Mouse (Mus musculus): ENCODE measurements at regions not wholly inside any gene's neighbourhood (a gene's known extent, or its start where the extent isn't known, plus 50 kb on each side); places are given as distances from the start of the nearest gene placed in this dataset.

DNA sequence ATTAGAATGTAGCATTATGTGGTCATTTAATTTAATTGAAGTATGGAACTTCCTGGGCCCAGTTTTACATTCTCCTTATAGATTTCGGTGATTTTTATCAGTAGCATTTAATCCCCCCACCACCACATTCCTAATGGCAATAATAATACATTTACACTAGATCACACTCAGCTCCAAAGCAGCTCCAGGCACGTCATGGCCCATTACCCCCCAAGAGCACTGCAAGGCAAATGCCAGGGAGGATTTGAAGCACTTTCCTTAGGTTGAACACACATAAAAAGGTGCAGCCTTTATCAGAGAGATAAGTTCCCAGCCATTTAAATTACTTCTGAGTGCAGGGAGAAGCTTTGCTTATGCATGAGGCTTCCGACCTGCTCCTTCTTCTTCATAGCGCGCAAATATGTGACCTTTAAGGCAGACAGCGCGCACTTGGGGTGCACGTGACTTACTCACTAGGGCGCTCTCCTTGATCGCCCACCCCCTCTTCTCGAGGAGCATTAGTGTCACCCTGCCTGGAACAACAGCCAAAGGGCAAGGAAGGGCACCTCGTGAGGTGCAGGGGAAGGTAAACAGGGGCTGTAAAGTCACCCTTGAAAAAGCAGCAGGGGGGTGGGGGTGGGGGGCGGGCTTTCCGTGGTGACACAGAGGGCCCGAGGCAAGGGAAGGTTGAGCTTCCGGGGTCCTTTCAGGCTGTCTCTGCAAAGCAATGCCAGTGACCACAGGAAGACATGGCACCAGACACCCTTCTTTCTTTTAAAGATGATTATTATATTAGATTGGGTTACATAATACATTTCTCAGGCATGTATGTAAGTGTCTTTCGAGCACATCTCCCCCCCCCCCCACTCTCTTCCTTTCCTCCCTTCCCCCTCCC is 160.8 kb upstream of the Spats2l start:
- TF ChIP-seq GATA1 (IDR thresholded peaks at IDR 0.05; ENCODE audit: borderline replicate concordance, low read length) (no peak), FLI1 (IDR thresholded peaks at IDR 0.05; ENCODE audit: low read length) (no peak)

Measured in megakaryocyte, embryonic 14.5 days (primary cell).